Mouse (Mus musculus) liver, embryonic 16.5 days (tissue): Measurements from ENCODE around the gene Olfr1054. TPM values are rescaled to one million over a fixed set of nuclear protein-coding genes. Genes with fewer than 3 reads are reported as not detected.

Experiments used
- polyA plus RNA-seq: library from polyadenylated mRNA; unstranded; fragments of >200 nt; fragmentation: Nextera tagmentation; extraction: Ambion mirVana; gene quantifications from 2 replicates; pipeline ENCODE4 v1.2.1, GENCODE M21; 2015

The Olfr1054 gene
- polyA plus RNA-seq, 1 experiment from 2014 or later, result not detected

Other genes starting within 250 kb of the Olfr1054 start
- not detected in 2 replicates for gene Olfr1037, start 248.0 kb downstream of the Olfr1054 start, polyA plus RNA-seq
- gene Olfr1039, start 199.5 kb downstream of the Olfr1054 start, polyA plus RNA-seq, result not detected in 2 replicates
- not detected in 2 replicates for gene Olfr1040, start 188.7 kb downstream of the Olfr1054 start, polyA plus RNA-seq
- gene Olfr1042, start 173.6 kb downstream of the Olfr1054 start, polyA plus RNA-seq, result not detected in 2 replicates
- not detected in 2 replicates for gene Olfr1043, start 167.9 kb downstream of the Olfr1054 start, polyA plus RNA-seq
- gene Olfr1044, start 157.6 kb downstream of the Olfr1054 start, polyA plus RNA-seq, result not detected in 2 replicates
- gene Olfr52, start 149.8 kb downstream of the Olfr1054 start, polyA plus RNA-seq, result not detected in 2 replicates
- not detected in 2 replicates for gene Olfr1045, start 132.4 kb downstream of the Olfr1054 start, polyA plus RNA-seq
- gene Olfr1046, start 116.1 kb downstream of the Olfr1054 start, polyA plus RNA-seq, result not detected in 2 replicates
- not detected in 2 replicates for gene Olfr1047, start 104.0 kb downstream of the Olfr1054 start, polyA plus RNA-seq
- not detected in 2 replicates for gene Olfr1048, start 95.1 kb downstream of the Olfr1054 start, polyA plus RNA-seq
- not detected in 2 replicates for gene Olfr1049, start 77.1 kb downstream of the Olfr1054 start, polyA plus RNA-seq
- not detected in 2 replicates for gene Olfr1051, start 56.3 kb downstream of the Olfr1054 start, polyA plus RNA-seq
- not detected in 2 replicates for gene Olfr1052, start 43.0 kb downstream of the Olfr1054 start, polyA plus RNA-seq
- not detected in 2 replicates for gene Olfr1053, start 20.1 kb downstream of the Olfr1054 start, polyA plus RNA-seq
- gene Olfr1055, start 14.9 kb upstream of the Olfr1054 start, polyA plus RNA-seq, result not detected in 2 replicates
- not detected in 2 replicates for gene Olfr1056, start 27.0 kb upstream of the Olfr1054 start, polyA plus RNA-seq
- gene Olfr1057, start 43.0 kb upstream of the Olfr1054 start, polyA plus RNA-seq, result not detected in 2 replicates
- not detected in 2 replicates for gene Olfr1058, start 53.1 kb upstream of the Olfr1054 start, polyA plus RNA-seq
- gene Olfr1061, start 78.6 kb upstream of the Olfr1054 start, polyA plus RNA-seq, result not detected in 2 replicates
- gene Olfr1062, start 91.3 kb upstream of the Olfr1054 start, polyA plus RNA-seq, result not detected in 2 replicates
- not detected in 2 replicates for gene Olfr1065, start 115.2 kb upstream of the Olfr1054 start, polyA plus RNA-seq
- gene Olfr1066, start 120.8 kb upstream of the Olfr1054 start, polyA plus RNA-seq, result not detected in 2 replicates
- gene Olfr228, start 152.0 kb upstream of the Olfr1054 start, polyA plus RNA-seq, result not detected in 2 replicates
- not detected in 2 replicates for gene Olfr1076, start 173.0 kb upstream of the Olfr1054 start, polyA plus RNA-seq
- not detected in 2 replicates for gene Olfr1079, start 207.0 kb upstream of the Olfr1054 start, polyA plus RNA-seq
- not detected in 2 replicates for gene Olfr1080, start 222.8 kb upstream of the Olfr1054 start, polyA plus RNA-seq